Mouse (Mus musculus): Measurements from ENCODE around the gene Dpysl5. TPM values are rescaled to one million over a fixed set of nuclear protein-coding genes. Genes with fewer than 3 reads are reported as not detected.
"Not testable (repeated sequence)": the region's sequence is repeated elsewhere in the genome, so short reads cannot be mapped to it uniquely, and the experiment has no call there.

Gene Dpysl5
- total RNA-seq (2021), result 10 to 100 TPM; 27.7 to 31.5 TPM

GRCm38 (mm10) chr5:30711147-30712001, at the start of gene Dpysl5:
Gene Dpysl5, plus strand, starts transcription at chr5:30711564.
- intact Hi-C loops (cut with DNase I), result no loop called here
- peak; percentile 80 to 82 for DNase-seq (ENCODE audit: low spot score in 2 of 2)

GRCm38 (mm10) chr5:30665360-30665759, 46.0 kb upstream of the Dpysl5 start:
- intact Hi-C loops (cut with DNase I), result no loop called here
- DNase-seq (ENCODE audit: low spot score in 2 of 2), result no peak

- DNase-seq (ENCODE audit: low spot score in 2 of 2), result peak; percentile 50 to 84
- intact Hi-C loops (cut with DNase I), result no loop called here
Measured at GRCm38 (mm10) chr5:30665968-30666367, 45.4 kb upstream of the Dpysl5 start.

- peak; percentile 92 to 98 for DNase-seq (ENCODE audit: low spot score in 2 of 2)
- intact Hi-C loops (cut with DNase I), result no loop called here
Measured at GRCm38 (mm10) chr5:30666391-30667195, 44.8 kb upstream of the Dpysl5 start, which contains the start of gene Cenpa. Gene Cenpa, plus strand, starts transcription at chr5:30666777.

GRCm38 (mm10) chr5:30667215-30667614, 44.1 kb upstream of the Dpysl5 start:
- intact Hi-C loops (cut with DNase I), result no loop called here
- no peak for DNase-seq (ENCODE audit: low spot score in 2 of 2)

GRCm38 (mm10) chr5:30667686-30668085, 43.7 kb upstream of the Dpysl5 start:
- no peak for DNase-seq (ENCODE audit: low spot score in 2 of 2)
- intact Hi-C loops (cut with DNase I), result no loop called here

- DNase-seq (ENCODE audit: low spot score in 2 of 2), result no peak
- intact Hi-C loops (cut with DNase I), result no loop called here
Measured at GRCm38 (mm10) chr5:30668637-30669495, 42.5 kb upstream of the Dpysl5 start.

- intact Hi-C loops (cut with DNase I), result no loop called here
- DNase-seq (ENCODE audit: low spot score in 2 of 2), result no peak
Measured at GRCm38 (mm10) chr5:30669496-30669830, 41.9 kb upstream of the Dpysl5 start.

- no peak for DNase-seq (ENCODE audit: low spot score in 2 of 2)
Measured at GRCm38 (mm10) chr5:30670091-30670490, 41.3 kb upstream of the Dpysl5 start.

GRCm38 (mm10) chr5:30674001-30674400, 37.4 kb upstream of the Dpysl5 start:
- no peak for DNase-seq (ENCODE audit: low spot score in 2 of 2)
- intact Hi-C loops (cut with DNase I), result no loop called here

More at GRCm38 (mm10) chr5:30670091-30670490, 41.3 kb upstream of the Dpysl5 start:
- intact Hi-C loops (cut with DNase I), result no loop called here

- intact Hi-C loops (cut with DNase I), result no loop called here
- DNase-seq (ENCODE audit: low spot score in 2 of 2), result no peak
Measured at GRCm38 (mm10) chr5:30676800-30677199, 34.6 kb upstream of the Dpysl5 start.

- intact Hi-C loops (cut with DNase I); DNase-seq (ENCODE audit: low spot score in 2 of 2): not testable (repeated sequence)
Measured at GRCm38 (mm10) chr5:30678069-30678468, 33.3 kb upstream of the Dpysl5 start.

GRCm38 (mm10) chr5:30678722-30679296, 32.6 kb upstream of the Dpysl5 start:
- no peak for DNase-seq (ENCODE audit: low spot score in 2 of 2)
- intact Hi-C loops (cut with DNase I), result no loop called here

GRCm38 (mm10) chr5:30679593-30679992, 31.8 kb upstream of the Dpysl5 start:
- intact Hi-C loops (cut with DNase I), result no loop called here
- no peak for DNase-seq (ENCODE audit: low spot score in 2 of 2)

- DNase-seq (ENCODE audit: low spot score in 2 of 2), result no peak
- intact Hi-C loops (cut with DNase I), result no loop called here
Measured at GRCm38 (mm10) chr5:30681970-30682369, 29.4 kb upstream of the Dpysl5 start.

- intact Hi-C loops (cut with DNase I), result no loop called here
- DNase-seq (ENCODE audit: low spot score in 2 of 2), result no peak
Measured at GRCm38 (mm10) chr5:30682967-30683600, 28.3 kb upstream of the Dpysl5 start.

- intact Hi-C loops (cut with DNase I), result no loop called here
- DNase-seq (ENCODE audit: low spot score in 2 of 2), result no peak
Measured at GRCm38 (mm10) chr5:30683993-30684392, 27.4 kb upstream of the Dpysl5 start.

- intact Hi-C loops (cut with DNase I), result loop anchor here (1.0 kb wide), 1 partner anchor 89 kb away; no protein-coding TSS in a partner anchor
- peak; percentile 28 to 49 for DNase-seq (ENCODE audit: low spot score in 2 of 2)
Measured at GRCm38 (mm10) chr5:30686781-30687180, 24.6 kb upstream of the Dpysl5 start.

Data from left cerebral cortex, postnatal 25 days (tissue).